Mouse (Mus musculus) C2C12 (cell line): ENCODE results near the gene Gh. TPM values are rescaled to one million over a fixed set of nuclear protein-coding genes. Genes with fewer than 3 reads are reported as not detected.

Source experiments
- H3K27me3 ChIP-seq: one replicate; pipeline ENCODE4 v1.6.1; 2011; ENCODE audit not compliant: control insufficient read depth, insufficient read depth, insufficient read length
- H3K36me3 ChIP-seq: one replicate; pipeline ENCODE4 v1.6.1; 2011; ENCODE audit not compliant: control insufficient read depth, insufficient read depth
- H3K4me3 ChIP-seq: one replicate; pipeline ENCODE4 v1.5.1; 2011; ENCODE audit warnings: mild to moderate bottlenecking, control low read depth; ENCODE audit not compliant: poor library complexity, insufficient read depth, severe bottlenecking
- H3K79me2 ChIP-seq: one replicate; pipeline ENCODE4 v1.6.1; 2011; ENCODE audit not compliant: control insufficient read depth, insufficient read depth
- H3K79me3 ChIP-seq: one replicate; pipeline ENCODE4 v1.6.1; 2011; ENCODE audit warnings: low read depth, control low read depth
- H3ac ChIP-seq: one replicate; pipeline ENCODE3; 2011; ENCODE audit warnings: low read depth; ENCODE audit not compliant: control insufficient read depth, insufficient read length
- CEBPB ChIP-seq: IDR thresholded peaks from one replicate; pipeline ENCODE4 v1.6.1; 2011; ENCODE audit warnings: low read depth, mild to moderate bottlenecking, control low read depth, moderate library complexity
- CTCF ChIP-seq: IDR thresholded peaks from one replicate; pipeline ENCODE4 v1.5.1; 2011; ENCODE audit not compliant: control insufficient read depth, insufficient read depth, insufficient read length
- FOSL1 ChIP-seq: IDR thresholded peaks from one replicate; pipeline ENCODE4 v1.8.0; 2011; ENCODE audit warnings: mild to moderate bottlenecking, low read length; ENCODE audit not compliant: poor library complexity, insufficient read depth, severe bottlenecking
- MAX ChIP-seq: IDR thresholded peaks from one replicate; pipeline ENCODE4 v1.6.1; 2011; ENCODE audit warnings: mild to moderate bottlenecking, control low read depth
- MYOD1 ChIP-seq: IDR thresholded peaks from one replicate; pipeline ENCODE4 v1.6.1; 2011; ENCODE audit warnings: low read depth; ENCODE audit not compliant: control insufficient read depth, insufficient read length
- MYOG ChIP-seq: IDR thresholded peaks from one replicate; pipeline ENCODE4 v1.6.1; 2011; ENCODE audit not compliant: control insufficient read depth, insufficient read length; ENCODE audit errors: extremely low read depth
- USF1 ChIP-seq: IDR thresholded peaks from one replicate; pipeline ENCODE4 v1.6.1; 2011; ENCODE audit warnings: low read depth, mild to moderate bottlenecking, control low read depth, moderate library complexity
- polyA plus RNA-seq: library from polyadenylated mRNA; unstranded; fragments of >200 nt; fragmentation: generic; extraction: Trizol; gene quantifications from one replicate; pipeline ENCODE4 v1.2.1, GENCODE M21; 2012; ENCODE audit warnings: missing spikeins

Gene Gh
- polyA plus RNA-seq, 1 experiment: not detected

DNA sequence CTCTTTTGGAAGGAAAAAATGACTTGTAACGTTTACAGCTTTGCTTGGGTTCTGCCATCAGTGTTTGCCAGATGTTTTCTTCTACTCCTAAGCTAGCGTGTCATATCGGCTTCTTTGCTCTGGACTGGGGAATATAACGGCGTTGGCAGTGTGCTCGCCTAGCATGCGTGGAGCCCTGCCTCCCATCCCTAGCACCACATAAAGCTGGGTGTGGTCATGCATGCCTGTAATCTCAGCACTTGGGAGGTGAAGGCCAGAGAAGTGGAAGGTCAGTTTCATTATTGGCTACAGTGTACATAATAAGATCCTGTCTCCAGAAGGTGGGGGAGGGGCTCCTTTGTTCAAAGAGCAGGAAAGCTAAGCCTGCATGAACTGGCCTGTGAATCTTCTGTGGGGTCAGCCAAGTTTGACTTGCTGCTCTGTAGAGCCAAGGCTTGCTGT lies 26.7 kb downstream of the Gh start:
- Histone ChIP-seq H3K79me3 (peaks cover 18% of the 10 kb centered on the region), H3K36me3 (no peaks in the 10 kb centered on the region), H3K27me3 (no peaks in the 10 kb centered on the region), H3K79me2 (peaks cover 26% of the 10 kb centered on the region), H3K4me3 (no peak overlapping the region), H3ac (no peak overlapping the region)
- no peak for TF ChIP-seq MYOD1
- TF ChIP-seq MYOG: no peak
- no peak for TF ChIP-seq MAX
- no peak for TF ChIP-seq USF1
- TF ChIP-seq CTCF: no peak
- TF ChIP-seq FOSL1: no peak
- TF ChIP-seq CEBPB: no peak

GRCm38 (mm10) chr11:106274374-106274773 lies 27.3 kb downstream of the Gh start:
- H3K79me2 ChIP-seq: peaks cover 32% of the 10 kb centered on the region
- peaks cover 21% of the 10 kb centered on the region for H3K79me3 ChIP-seq
- no peak overlapping the region for H3ac ChIP-seq
- no peak overlapping the region for H3K4me3 ChIP-seq
- no peaks in the 10 kb centered on the region for H3K36me3 ChIP-seq
- no peaks in the 10 kb centered on the region for H3K27me3 ChIP-seq
- TF ChIP-seq MYOG (no peak), USF1 (no peak), FOSL1 (no peak), MYOD1 (no peak), CTCF (no peak)

- no peak overlapping the region for H3ac ChIP-seq
- H3K36me3 ChIP-seq: peaks cover under 1% of the 10 kb centered on the region
- H3K79me3 ChIP-seq: peaks cover 25% of the 10 kb centered on the region
- no peak for TF ChIP-seq CTCF
- no peak for TF ChIP-seq MAX
- TF ChIP-seq CEBPB: no peak
- TF ChIP-seq FOSL1: no peak
- TF ChIP-seq USF1: no peak
- TF ChIP-seq MYOG: no peak
- TF ChIP-seq MYOD1: no peak
- H3K4me3 ChIP-seq: no peak overlapping the region
- no peaks in the 10 kb centered on the region for H3K27me3 ChIP-seq
- H3K79me2 ChIP-seq: peaks cover 38% of the 10 kb centered on the region
Observed at GRCm38 (mm10) chr11:106273811-106274210, 27.9 kb downstream of the Gh start.

GRCm38 (mm10) chr11:106273311-106273684 lies 28.4 kb downstream of the Gh start:
- peak overlapping the region; percentile 71 for H3K4me3 ChIP-seq
- peak overlapping the region; percentile 64 for H3ac ChIP-seq
- H3K79me2 ChIP-seq: peaks cover 43% of the 10 kb centered on the region
- no peak for TF ChIP-seq USF1
- no peak for TF ChIP-seq FOSL1
- no peak for TF ChIP-seq MYOD1
- TF ChIP-seq CTCF: no peak
- no peak for TF ChIP-seq MAX
- no peak for TF ChIP-seq CEBPB
- TF ChIP-seq MYOG: no peak
- H3K79me3 ChIP-seq: peaks cover 30% of the 10 kb centered on the region
- H3K36me3 ChIP-seq: peaks cover 5% of the 10 kb centered on the region
- no peaks in the 10 kb centered on the region for H3K27me3 ChIP-seq

- Histone ChIP-seq H3K79me2 (peaks cover 48% of the 10 kb centered on the region), H3K36me3 (peaks cover 5% of the 10 kb centered on the region), H3ac (peak within 1 kb of the TSS; percentile 99), H3K27me3 (no peaks in the 10 kb centered on the region), H3K4me3 (peak within 1 kb of the TSS; percentile 71), H3K79me3 (peaks cover 32% of the 10 kb centered on the region)
- no peak for TF ChIP-seq CEBPB
- TF ChIP-seq MAX: peak; percentile 76
- TF ChIP-seq CTCF: no peak
- TF ChIP-seq USF1: no peak
- TF ChIP-seq FOSL1: no peak
- no peak for TF ChIP-seq MYOD1
- TF ChIP-seq MYOG: no peak
Observed at GRCm38 (mm10) chr11:106272644-106273310, 28.9 kb downstream of the Gh start, which contains the start of gene Smarcd2. Gene Smarcd2 (minus strand): TSS chr11:106272972.
